Mouse (Mus musculus): Measurements from ENCODE around the gene 4933427D14Rik.
"Not testable (repeated sequence)": the region's sequence is repeated elsewhere in the genome, so short reads cannot be mapped to it uniquely, and the experiment has no call there.

The 4933427D14Rik gene

GRCm38 (mm10) chr11:72205256-72205655 is 2.0 kb downstream of the 4933427D14Rik start:
- DNase-seq (ENCODE audit: low read depth in 1 of 2, low spot score in 2 of 2): no peak

GRCm38 (mm10) chr11:72203440-72203839 is 3.8 kb downstream of the 4933427D14Rik start:
- no peak for DNase-seq (ENCODE audit: low read depth in 1 of 2, low spot score in 2 of 2)

GRCm38 (mm10) chr11:72196506-72196905 is 10.8 kb downstream of the 4933427D14Rik start:
- DNase-seq (ENCODE audit: low read depth in 1 of 2, low spot score in 2 of 2): no peak

GRCm38 (mm10) chr11:72194259-72194658 is 13.0 kb downstream of the 4933427D14Rik start:
- DNase-seq (ENCODE audit: low read depth in 1 of 2, low spot score in 2 of 2): no peak

GRCm38 (mm10) chr11:72190857-72191256 is 16.4 kb downstream of the 4933427D14Rik start:
- DNase-seq (ENCODE audit: low read depth in 1 of 2, low spot score in 2 of 2): no peak

GRCm38 (mm10) chr11:72184252-72184651 is 23.0 kb downstream of the 4933427D14Rik start:
- DNase-seq (ENCODE audit: low read depth in 1 of 2, low spot score in 2 of 2): no peak

- no peak for DNase-seq (ENCODE audit: low read depth in 1 of 2, low spot score in 2 of 2)
Measured at GRCm38 (mm10) chr11:72181136-72181535, 26.1 kb downstream of the 4933427D14Rik start.

GRCm38 (mm10) chr11:72180556-72180955 is 26.7 kb downstream of the 4933427D14Rik start:
- no peak for DNase-seq (ENCODE audit: low read depth in 1 of 2, low spot score in 2 of 2)

- DNase-seq (ENCODE audit: low read depth in 1 of 2, low spot score in 2 of 2): no peak
Measured at GRCm38 (mm10) chr11:72176553-72176952, 30.7 kb downstream of the 4933427D14Rik start.

- DNase-seq (ENCODE audit: low read depth in 1 of 2, low spot score in 2 of 2): no peak
Measured at GRCm38 (mm10) chr11:72175966-72176365, 31.3 kb downstream of the 4933427D14Rik start.

- DNase-seq (ENCODE audit: low read depth in 1 of 2, low spot score in 2 of 2): no peak
Measured at GRCm38 (mm10) chr11:72174721-72175120, 32.5 kb downstream of the 4933427D14Rik start.

GRCm38 (mm10) chr11:72173506-72173905 is 33.8 kb downstream of the 4933427D14Rik start:
- no peak for DNase-seq (ENCODE audit: low read depth in 1 of 2, low spot score in 2 of 2)

GRCm38 (mm10) chr11:72171906-72172305 is 35.4 kb downstream of the 4933427D14Rik start:
- DNase-seq (ENCODE audit: low read depth in 1 of 2, low spot score in 2 of 2): not testable (repeated sequence)

- DNase-seq (ENCODE audit: low read depth in 1 of 2, low spot score in 2 of 2): no peak
Measured at GRCm38 (mm10) chr11:72169871-72170270, 37.4 kb downstream of the 4933427D14Rik start.

- DNase-seq (ENCODE audit: low read depth in 1 of 2, low spot score in 2 of 2): no peak
Measured at GRCm38 (mm10) chr11:72163198-72163597, 44.1 kb downstream of the 4933427D14Rik start.

GRCm38 (mm10) chr11:72156624-72157023 is 50.6 kb downstream of the 4933427D14Rik start:
- no peak for DNase-seq (ENCODE audit: low read depth in 1 of 2, low spot score in 2 of 2)

- DNase-seq (ENCODE audit: low read depth in 1 of 2, low spot score in 2 of 2): no peak
Measured at GRCm38 (mm10) chr11:72155981-72156428, 51.3 kb downstream of the 4933427D14Rik start.

- no peak for DNase-seq (ENCODE audit: low read depth in 1 of 2, low spot score in 2 of 2)
Measured at GRCm38 (mm10) chr11:72155186-72155980, 51.9 kb downstream of the 4933427D14Rik start.

- no peak for DNase-seq (ENCODE audit: low read depth in 1 of 2, low spot score in 2 of 2)
Measured at GRCm38 (mm10) chr11:72153122-72153862, 54.0 kb downstream of the 4933427D14Rik start.

GRCm38 (mm10) chr11:72151120-72151519 is 56.1 kb downstream of the 4933427D14Rik start:
- no peak for DNase-seq (ENCODE audit: low read depth in 1 of 2, low spot score in 2 of 2)

GRCm38 (mm10) chr11:72147910-72148309 is 59.3 kb downstream of the 4933427D14Rik start:
- no peak for DNase-seq (ENCODE audit: low read depth in 1 of 2, low spot score in 2 of 2)

GRCm38 (mm10) chr11:72145877-72146248 is 61.4 kb downstream of the 4933427D14Rik start:
- DNase-seq (ENCODE audit: low read depth in 1 of 2, low spot score in 2 of 2): no peak

Measured in monocyte, adult 2 months (primary cell).